Mouse (Mus musculus): Measurements from ENCODE around the gene Arhgef10l. TPM values are rescaled to one million over a fixed set of nuclear protein-coding genes. Genes with fewer than 3 reads are reported as not detected.

Arhgef10l gene
- polyA plus RNA-seq, 1 experiment: 34.7 TPM

DNA sequence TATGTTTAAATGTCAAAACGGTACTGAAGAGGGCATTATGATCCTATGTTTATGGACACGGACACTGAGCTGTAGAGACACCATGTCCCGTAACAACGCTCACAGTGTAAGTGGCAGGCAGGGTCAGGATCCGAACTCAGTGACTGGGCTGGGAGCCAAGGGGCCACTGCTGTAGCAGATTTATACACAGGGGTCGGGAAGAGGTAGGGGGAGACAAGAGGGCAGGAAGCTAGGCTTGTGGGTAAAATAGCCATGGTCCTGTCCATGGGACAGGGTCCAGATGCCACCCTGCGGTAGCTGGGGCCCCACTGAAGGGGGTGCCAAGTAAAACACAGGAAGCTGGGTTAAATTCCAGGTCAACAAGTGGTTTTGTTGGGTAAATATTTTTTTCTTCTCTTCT, 49.6 kb downstream of the Arhgef10l start:
- no peaks in the 10 kb centered on the region for H3K36me3 ChIP-seq (ENCODE audit: control insufficient read depth, insufficient read depth)
- H3K4me3 ChIP-seq: no peak overlapping the region
- H3K27me3 ChIP-seq (ENCODE audit: control insufficient read depth, insufficient read depth, insufficient read length): no peaks in the 10 kb centered on the region
- H3K4me2 ChIP-seq (ENCODE audit: low read depth): no peak overlapping the region
- TF ChIP-seq CEBPB (IDR thresholded peaks at IDR 0.05; ENCODE audit: insufficient read depth, poor library complexity, severe bottlenecking) (no peak), TCF12 (IDR thresholded peaks at IDR 0.05; ENCODE audit: insufficient read depth, poor library complexity, severe bottlenecking) (no peak), POLR2A (IDR thresholded peaks at IDR 0.05; ENCODE audit: insufficient read length, low read depth) (no peak), E2F4 (IDR thresholded peaks at IDR 0.05; ENCODE audit: insufficient read depth) (no peak), MAX (IDR thresholded peaks at IDR 0.05; ENCODE audit: low read depth) (no peak), TCF3 (IDR thresholded peaks at IDR 0.05; ENCODE audit: insufficient read length, low read depth) (no peak), USF1 (IDR thresholded peaks at IDR 0.05; ENCODE audit: low read depth) (no peak), POLR2AphosphoS2 (IDR thresholded peaks at IDR 0.05; ENCODE audit: insufficient read length, low read depth) (no peak), SRF (IDR thresholded peaks at IDR 0.05; ENCODE audit: control insufficient read depth, insufficient read length, low read depth) (no peak), REST (IDR thresholded peaks at IDR 0.05; ENCODE audit: insufficient read depth, insufficient read length) (no peak), MYOG (IDR thresholded peaks at IDR 0.05; ENCODE audit: control insufficient read depth in 1 of 3, insufficient read depth in 1 of 3, insufficient read length in 2 of 3, low read depth in 2 of 3) (no peak), MYOD1 (IDR thresholded peaks at IDR 0.05; ENCODE audit: control insufficient read depth in 1 of 3, insufficient read length in 2 of 3, low read depth in 2 of 3) (no peak)
- peaks cover 3% of the 10 kb centered on the region for H3K79me2 ChIP-seq (ENCODE audit: control insufficient read depth, insufficient read depth)
- no peak overlapping the region for H3ac ChIP-seq (ENCODE audit: control insufficient read depth, insufficient read length)

DNA sequence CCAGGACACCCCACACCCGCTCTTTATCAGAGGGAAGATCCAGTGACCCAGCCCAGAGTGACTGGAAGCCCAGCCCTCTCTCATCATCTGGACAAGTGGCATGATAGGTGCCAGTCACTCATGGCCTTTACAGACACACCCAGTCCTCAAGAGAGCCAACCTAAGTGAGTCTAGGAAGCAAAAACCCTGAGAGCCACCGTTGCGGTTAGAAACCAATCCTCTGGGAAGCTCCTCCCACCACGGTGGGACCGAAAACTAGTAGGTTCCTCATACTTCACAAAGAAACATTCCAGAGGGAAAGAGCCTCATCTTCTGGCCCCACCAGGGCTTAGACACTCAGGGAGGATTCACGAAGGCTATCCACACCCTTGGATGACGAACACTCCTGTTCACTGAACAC, 50.0 kb downstream of the Arhgef10l start:
- Histone ChIP-seq H3K4me2 (ENCODE audit: low read depth) (no peak overlapping the region), H3ac (ENCODE audit: control insufficient read depth, insufficient read length) (no peak overlapping the region), H3K27me3 (ENCODE audit: control insufficient read depth, insufficient read depth, insufficient read length) (no peaks in the 10 kb centered on the region), H3K36me3 (ENCODE audit: control insufficient read depth, insufficient read depth) (no peaks in the 10 kb centered on the region), H3K4me3 (no peak overlapping the region), H3K79me2 (ENCODE audit: control insufficient read depth, insufficient read depth) (peaks cover 3% of the 10 kb centered on the region)
- no peak for TF ChIP-seq E2F4 (IDR thresholded peaks at IDR 0.05; ENCODE audit: insufficient read depth)
- no peak for TF ChIP-seq REST (IDR thresholded peaks at IDR 0.05; ENCODE audit: insufficient read depth, insufficient read length)
- TF ChIP-seq POLR2AphosphoS2 (IDR thresholded peaks at IDR 0.05; ENCODE audit: insufficient read length, low read depth): no peak
- no peak for TF ChIP-seq MYOD1 (IDR thresholded peaks at IDR 0.05; ENCODE audit: control insufficient read depth in 1 of 3, insufficient read length in 2 of 3, low read depth in 2 of 3)
- no peak for TF ChIP-seq MYOG (IDR thresholded peaks at IDR 0.05; ENCODE audit: control insufficient read depth in 1 of 3, insufficient read depth in 1 of 3, insufficient read length in 2 of 3, low read depth in 2 of 3)
- TF ChIP-seq MAX (IDR thresholded peaks at IDR 0.05; ENCODE audit: low read depth): no peak
- no peak for TF ChIP-seq TCF12 (IDR thresholded peaks at IDR 0.05; ENCODE audit: insufficient read depth, poor library complexity, severe bottlenecking)
- no peak for TF ChIP-seq CEBPB (IDR thresholded peaks at IDR 0.05; ENCODE audit: insufficient read depth, poor library complexity, severe bottlenecking)
- no peak for TF ChIP-seq POLR2A (IDR thresholded peaks at IDR 0.05; ENCODE audit: insufficient read length, low read depth)
- no peak for TF ChIP-seq TCF3 (IDR thresholded peaks at IDR 0.05; ENCODE audit: insufficient read length, low read depth)
- no peak for TF ChIP-seq SRF (IDR thresholded peaks at IDR 0.05; ENCODE audit: control insufficient read depth, insufficient read length, low read depth)
- TF ChIP-seq USF1 (IDR thresholded peaks at IDR 0.05; ENCODE audit: low read depth): no peak

DNA sequence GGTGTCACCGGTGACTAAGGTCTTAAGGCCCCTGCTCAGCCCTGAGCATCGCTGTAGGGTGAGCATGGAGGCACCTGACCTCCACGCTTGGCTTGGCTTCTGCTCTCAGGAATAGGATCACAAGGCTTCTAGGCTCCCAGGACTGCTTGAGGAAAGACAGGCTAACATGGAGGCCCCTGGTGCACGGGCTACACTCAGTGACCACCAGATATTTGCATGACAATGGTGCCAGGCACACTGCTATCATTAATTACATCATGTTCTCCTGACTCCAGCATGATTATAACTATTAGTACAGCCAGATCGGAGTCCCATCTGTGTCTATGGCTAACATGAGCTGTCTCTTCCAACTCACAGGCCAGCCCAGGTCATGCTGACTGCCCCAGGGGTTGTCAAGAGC, 51.3 kb downstream of the Arhgef10l start:
- Histone ChIP-seq H3K4me3 (no peak overlapping the region), H3K79me2 (ENCODE audit: control insufficient read depth, insufficient read depth) (peaks cover 3% of the 10 kb centered on the region), H3K27me3 (ENCODE audit: control insufficient read depth, insufficient read depth, insufficient read length) (no peaks in the 10 kb centered on the region), H3ac (ENCODE audit: control insufficient read depth, insufficient read length) (no peak overlapping the region), H3K36me3 (ENCODE audit: control insufficient read depth, insufficient read depth) (peaks cover 2% of the 10 kb centered on the region), H3K4me2 (ENCODE audit: low read depth) (no peak overlapping the region)
- TF ChIP-seq TCF3 (IDR thresholded peaks at IDR 0.05; ENCODE audit: insufficient read length, low read depth) (no peak), POLR2A (IDR thresholded peaks at IDR 0.05; ENCODE audit: insufficient read length, low read depth) (no peak), E2F4 (IDR thresholded peaks at IDR 0.05; ENCODE audit: insufficient read depth) (no peak), CEBPB (IDR thresholded peaks at IDR 0.05; ENCODE audit: insufficient read depth, poor library complexity, severe bottlenecking) (no peak), MYOD1 (IDR thresholded peaks at IDR 0.05; ENCODE audit: control insufficient read depth in 1 of 3, insufficient read length in 2 of 3, low read depth in 2 of 3) (no peak), POLR2AphosphoS2 (IDR thresholded peaks at IDR 0.05; ENCODE audit: insufficient read length, low read depth) (no peak), MAX (IDR thresholded peaks at IDR 0.05; ENCODE audit: low read depth) (no peak), SRF (IDR thresholded peaks at IDR 0.05; ENCODE audit: control insufficient read depth, insufficient read length, low read depth) (no peak), MYOG (IDR thresholded peaks at IDR 0.05; ENCODE audit: control insufficient read depth in 1 of 3, insufficient read depth in 1 of 3, insufficient read length in 2 of 3, low read depth in 2 of 3) (no peak), USF1 (IDR thresholded peaks at IDR 0.05; ENCODE audit: low read depth) (no peak), TCF12 (IDR thresholded peaks at IDR 0.05; ENCODE audit: insufficient read depth, poor library complexity, severe bottlenecking) (no peak), REST (IDR thresholded peaks at IDR 0.05; ENCODE audit: insufficient read depth, insufficient read length) (no peak)

DNA sequence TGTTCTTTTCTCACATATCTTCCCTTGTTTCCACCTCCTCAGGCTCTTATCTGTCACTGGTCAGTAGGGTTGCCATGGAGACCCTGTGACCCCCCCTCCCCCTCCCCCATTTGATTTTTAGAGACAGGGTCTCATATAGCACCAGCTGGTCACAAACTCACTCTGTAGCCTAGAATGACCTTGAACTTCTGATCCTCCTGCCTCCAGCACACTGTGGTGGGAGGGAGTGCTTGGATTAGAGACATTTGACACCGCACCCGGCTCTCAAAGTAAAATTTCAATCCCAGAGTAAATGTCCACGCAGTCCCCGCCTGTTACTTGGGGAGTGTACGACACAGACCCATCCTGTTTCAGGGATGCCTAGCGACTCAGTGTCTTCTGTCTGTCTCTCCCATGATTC, 51.7 kb downstream of the Arhgef10l start:
- no peak overlapping the region for H3K4me2 ChIP-seq (ENCODE audit: low read depth)
- H3K27me3 ChIP-seq (ENCODE audit: control insufficient read depth, insufficient read depth, insufficient read length): no peaks in the 10 kb centered on the region
- peaks cover 3% of the 10 kb centered on the region for H3K79me2 ChIP-seq (ENCODE audit: control insufficient read depth, insufficient read depth)
- no peak overlapping the region for H3ac ChIP-seq (ENCODE audit: control insufficient read depth, insufficient read length)
- no peak overlapping the region for H3K4me3 ChIP-seq
- H3K36me3 ChIP-seq (ENCODE audit: control insufficient read depth, insufficient read depth): peaks cover 5% of the 10 kb centered on the region
- TF ChIP-seq REST (IDR thresholded peaks at IDR 0.05; ENCODE audit: insufficient read depth, insufficient read length) (no peak), TCF3 (IDR thresholded peaks at IDR 0.05; ENCODE audit: insufficient read length, low read depth) (no peak), MYOG (IDR thresholded peaks at IDR 0.05; ENCODE audit: control insufficient read depth in 1 of 3, insufficient read depth in 1 of 3, insufficient read length in 2 of 3, low read depth in 2 of 3) (no peak), E2F4 (IDR thresholded peaks at IDR 0.05; ENCODE audit: insufficient read depth) (no peak), USF1 (IDR thresholded peaks at IDR 0.05; ENCODE audit: low read depth) (no peak), TCF12 (IDR thresholded peaks at IDR 0.05; ENCODE audit: insufficient read depth, poor library complexity, severe bottlenecking) (no peak), SRF (IDR thresholded peaks at IDR 0.05; ENCODE audit: control insufficient read depth, insufficient read length, low read depth) (no peak), MYOD1 (IDR thresholded peaks at IDR 0.05; ENCODE audit: control insufficient read depth in 1 of 3, insufficient read length in 2 of 3, low read depth in 2 of 3) (no peak), POLR2A (IDR thresholded peaks at IDR 0.05; ENCODE audit: insufficient read length, low read depth) (no peak), POLR2AphosphoS2 (IDR thresholded peaks at IDR 0.05; ENCODE audit: insufficient read length, low read depth) (no peak), MAX (IDR thresholded peaks at IDR 0.05; ENCODE audit: low read depth) (no peak), CEBPB (IDR thresholded peaks at IDR 0.05; ENCODE audit: insufficient read depth, poor library complexity, severe bottlenecking) (no peak)
